Mouse (Mus musculus) megakaryocyte, embryonic 14.5 days (primary cell): ENCODE results near the gene Smim14.

Experiments
- FLI1 ChIP-seq: IDR thresholded peaks from 2 replicates; pipeline ENCODE4 v1.6.1; 2012; ENCODE audit warnings: low read length, inconsistent platforms, mixed read lengths
- GATA1 ChIP-seq: IDR thresholded peaks from 3 replicates; pipeline ENCODE4 v1.6.1; 2012; ENCODE audit warnings: mixed read lengths, low read length, inconsistent platforms, borderline replicate concordance

- TF ChIP-seq FLI1 (no peak), GATA1 (no peak)
Observed at GRCm38 (mm10) chr5:65460361-65460760, 76.6 kb downstream of the Smim14 start.
